Mouse (Mus musculus): Measurements from ENCODE around the gene Nedd9.

Gene Nedd9

GRCm38 (mm10) chr13:41453227-41454193, 33.7 kb downstream of the Nedd9 start:
- no peak for DNase-seq

GRCm38 (mm10) chr13:41450821-41451220, 36.3 kb downstream of the Nedd9 start:
- no peak for DNase-seq

DNA sequence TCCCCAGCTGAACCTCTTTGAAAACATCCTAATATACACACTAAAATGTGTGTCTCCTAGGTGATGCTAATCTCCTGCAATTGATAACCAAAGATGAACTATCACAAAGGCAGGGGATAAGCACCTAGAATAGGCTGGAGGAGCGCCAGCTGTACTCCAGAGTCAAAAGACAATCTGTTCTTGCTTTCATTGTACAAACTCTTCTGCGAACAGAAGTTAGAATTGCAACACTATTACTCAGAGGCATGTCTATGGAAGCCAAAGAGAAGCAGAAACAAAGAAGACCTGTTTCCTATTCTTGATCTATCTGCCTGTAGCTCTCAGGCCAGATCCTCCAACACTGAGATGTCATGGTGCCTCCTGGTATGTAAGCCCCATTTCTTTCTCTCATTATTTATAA, 38.0 kb downstream of the Nedd9 start:
- DNase-seq: no peak

DNA sequence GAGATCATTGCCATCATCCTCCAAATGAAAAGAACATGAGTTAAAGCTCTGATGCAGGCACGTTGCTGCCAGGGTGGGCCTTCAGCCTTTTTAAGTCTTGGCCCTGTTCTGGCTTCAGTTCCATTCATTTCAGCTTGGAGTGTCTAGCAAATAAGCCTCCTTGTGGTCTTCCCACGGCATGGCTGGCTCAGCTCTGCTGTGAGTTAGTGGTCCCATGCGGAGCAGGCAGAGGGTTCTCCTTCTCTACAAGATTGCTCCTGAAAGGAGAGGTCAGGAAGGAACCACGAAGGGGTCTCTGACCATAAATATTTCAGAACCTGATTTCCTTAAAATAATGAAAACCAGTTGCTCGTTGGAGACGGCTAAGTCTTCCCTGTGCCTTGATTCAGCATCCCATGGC, 40.0 kb downstream of the Nedd9 start:
- DNase-seq: no peak

GRCm38 (mm10) chr13:41446591-41446990, 40.6 kb downstream of the Nedd9 start:
- DNase-seq: no peak

GRCm38 (mm10) chr13:41445067-41445808, 41.9 kb downstream of the Nedd9 start:
- no peak for DNase-seq

DNA sequence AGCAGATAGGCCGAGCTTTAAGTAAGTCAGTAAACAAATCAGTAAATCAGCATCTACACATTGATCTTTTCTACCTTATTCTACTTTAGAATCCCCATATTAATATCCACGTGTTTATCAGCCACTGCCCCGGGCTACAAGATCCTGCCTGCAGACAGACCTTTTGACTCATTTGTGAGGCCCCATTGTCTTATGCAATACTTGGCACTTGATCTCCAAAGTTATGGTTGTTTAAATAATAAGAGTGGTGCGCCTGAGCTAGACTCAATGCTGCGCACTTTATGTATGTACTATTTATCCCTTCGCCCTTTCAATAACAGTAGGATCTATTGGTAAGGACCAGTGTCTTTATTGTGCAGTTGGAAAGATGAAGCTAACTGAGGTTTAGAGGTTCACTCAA, 42.9 kb downstream of the Nedd9 start:
- no peak for DNase-seq

DNA sequence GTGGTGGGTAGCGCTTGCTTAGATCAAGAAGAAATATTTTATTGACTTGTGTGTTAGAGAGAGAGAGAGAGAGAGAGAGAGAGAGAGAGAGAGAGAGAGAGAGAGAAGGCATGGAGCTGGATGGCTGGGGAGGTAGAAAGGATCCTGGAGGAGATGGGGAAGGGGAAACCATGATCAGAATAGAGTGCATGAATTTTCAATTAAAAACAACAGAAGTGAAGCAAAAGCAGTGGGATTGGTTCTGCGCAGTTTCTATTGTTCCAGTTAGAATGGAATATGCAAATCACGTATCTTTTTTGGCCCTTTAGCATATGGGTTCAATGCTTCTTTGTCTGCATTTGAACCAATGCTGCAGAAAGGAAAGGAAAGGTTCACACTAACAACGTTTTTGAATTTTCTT, 45.0 kb downstream of the Nedd9 start:
- DNase-seq: no peak

- DNase-seq: no peak
Measured at GRCm38 (mm10) chr13:41440205-41440604, 47.0 kb downstream of the Nedd9 start.

DNA sequence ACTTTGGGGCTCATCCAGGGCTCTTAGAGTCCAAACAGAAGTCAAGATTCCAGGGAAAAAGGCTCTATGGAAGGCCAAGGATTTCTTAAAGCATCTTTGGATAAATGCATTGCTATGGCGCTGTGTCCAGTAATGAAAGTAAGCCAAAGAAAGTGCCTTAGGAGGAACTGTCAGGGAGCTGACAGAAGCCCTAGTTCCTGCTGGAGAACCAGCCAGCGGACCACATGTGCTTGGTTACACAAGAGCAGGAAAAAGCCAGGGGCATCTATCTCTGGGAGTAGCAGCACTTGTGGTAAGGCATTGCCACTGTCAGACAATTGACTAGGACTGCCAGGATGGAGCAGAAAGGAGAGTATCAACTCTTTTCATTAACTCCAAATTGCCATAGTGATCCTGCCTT, 49.8 kb downstream of the Nedd9 start:
- DNase-seq: no peak

DNA sequence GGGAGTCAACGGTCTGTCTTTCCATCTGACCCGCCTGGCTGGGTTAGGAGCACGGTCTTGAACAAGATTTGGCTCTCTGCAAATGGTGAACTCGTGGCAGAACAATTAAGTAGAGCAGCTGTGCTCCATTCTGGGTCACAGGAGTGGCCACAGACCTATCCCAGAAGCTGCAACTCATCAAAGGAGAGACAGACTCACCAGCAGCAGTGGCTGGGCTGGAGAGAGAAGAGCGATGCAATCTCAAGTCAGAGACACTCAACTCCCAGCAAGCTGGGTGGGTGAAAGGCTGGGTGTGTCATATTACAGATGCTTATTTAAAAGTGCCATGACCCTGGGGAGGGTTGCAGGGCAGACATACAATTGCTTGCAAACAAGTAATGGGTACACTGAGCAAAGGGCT, 50.4 kb downstream of the Nedd9 start:
- DNase-seq: no peak

GRCm38 (mm10) chr13:41433201-41433600, 54.0 kb downstream of the Nedd9 start:
- DNase-seq: no peak

DNA sequence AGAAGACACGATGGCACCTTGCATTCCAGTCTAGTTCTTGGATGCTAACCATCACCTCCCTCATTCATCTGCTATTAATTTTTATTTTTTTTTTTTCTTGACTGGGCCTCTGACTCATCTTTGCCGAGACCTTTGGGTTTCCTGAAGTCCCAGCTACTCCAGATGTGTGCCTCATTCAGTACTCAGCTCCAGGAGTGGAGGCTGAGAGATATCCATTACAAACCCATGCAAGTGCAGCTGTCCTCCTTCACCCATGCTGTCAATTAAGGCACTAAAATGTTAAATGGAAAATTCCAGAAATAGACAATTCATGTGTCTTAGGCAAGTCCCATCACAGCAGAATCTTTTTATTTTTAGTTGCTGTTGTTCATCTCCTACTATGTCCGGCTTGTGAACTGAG, 55.4 kb downstream of the Nedd9 start:
- no peak for DNase-seq

GRCm38 (mm10) chr13:41427046-41427445, 60.1 kb downstream of the Nedd9 start:
- DNase-seq: no peak

DNA sequence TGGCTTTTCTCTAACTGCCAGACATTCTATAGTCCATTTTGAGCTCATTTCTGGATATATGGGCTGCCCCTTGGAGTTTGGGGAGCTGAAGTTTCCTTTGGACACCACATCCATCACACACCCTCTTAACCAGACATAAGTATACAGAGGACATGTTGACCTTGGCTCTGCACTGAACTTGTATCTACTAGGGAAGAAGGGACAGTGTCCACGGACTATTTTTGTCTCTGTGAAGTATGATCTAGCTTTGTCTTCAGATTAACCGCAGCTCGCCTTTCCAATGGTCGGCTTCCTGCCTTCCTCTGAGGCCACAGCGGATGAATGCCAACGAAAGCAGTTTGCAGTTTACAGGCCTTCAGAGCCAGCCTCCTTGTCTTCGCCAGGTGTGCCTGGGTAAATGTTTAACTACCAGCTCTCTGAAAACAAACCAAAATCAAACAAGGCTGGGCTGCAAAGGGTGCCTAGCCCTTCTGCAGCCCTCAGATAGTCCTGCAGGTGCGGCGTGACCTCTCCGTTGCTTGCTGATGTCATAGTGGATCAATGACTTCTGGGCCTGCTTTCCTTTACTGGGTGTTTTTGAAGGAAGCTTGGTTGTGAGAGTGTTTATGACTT, 63.6 kb downstream of the Nedd9 start:
- no peak for DNase-seq

- DNase-seq: no peak
Measured at GRCm38 (mm10) chr13:41422581-41422980, 64.6 kb downstream of the Nedd9 start.

GRCm38 (mm10) chr13:41420376-41420775, 66.8 kb downstream of the Nedd9 start:
- no peak for DNase-seq

DNA sequence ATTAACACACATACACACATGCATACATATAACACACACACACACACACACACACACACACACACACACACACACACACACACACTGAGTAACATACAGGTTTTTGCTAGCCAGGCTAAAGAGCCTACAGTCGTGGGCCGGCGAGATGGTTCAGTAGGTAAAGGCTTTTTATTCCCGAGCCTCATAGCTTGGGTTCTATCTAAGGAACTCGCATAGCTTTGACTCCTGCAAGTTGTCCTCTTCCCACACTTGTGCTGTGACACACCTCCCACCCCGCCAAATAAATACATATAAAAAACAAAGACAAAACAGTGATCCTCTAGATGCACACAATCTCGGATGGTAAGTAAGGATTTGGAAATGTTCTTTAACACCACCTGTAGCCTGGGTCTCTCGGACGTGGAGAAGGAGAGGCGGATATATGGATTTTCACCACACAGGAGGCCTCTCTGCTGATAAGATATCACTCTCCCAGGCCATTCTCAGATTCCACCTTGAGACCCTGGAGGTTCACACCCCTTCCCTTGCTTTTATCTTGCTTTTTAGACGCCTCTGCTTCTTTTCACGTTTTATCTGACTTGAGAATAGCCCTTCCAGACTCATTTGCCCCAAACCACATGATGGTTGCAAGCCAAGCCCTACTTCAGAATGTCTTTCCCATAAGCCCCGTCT, 68.8 kb downstream of the Nedd9 start:
- DNase-seq: no peak

DNA sequence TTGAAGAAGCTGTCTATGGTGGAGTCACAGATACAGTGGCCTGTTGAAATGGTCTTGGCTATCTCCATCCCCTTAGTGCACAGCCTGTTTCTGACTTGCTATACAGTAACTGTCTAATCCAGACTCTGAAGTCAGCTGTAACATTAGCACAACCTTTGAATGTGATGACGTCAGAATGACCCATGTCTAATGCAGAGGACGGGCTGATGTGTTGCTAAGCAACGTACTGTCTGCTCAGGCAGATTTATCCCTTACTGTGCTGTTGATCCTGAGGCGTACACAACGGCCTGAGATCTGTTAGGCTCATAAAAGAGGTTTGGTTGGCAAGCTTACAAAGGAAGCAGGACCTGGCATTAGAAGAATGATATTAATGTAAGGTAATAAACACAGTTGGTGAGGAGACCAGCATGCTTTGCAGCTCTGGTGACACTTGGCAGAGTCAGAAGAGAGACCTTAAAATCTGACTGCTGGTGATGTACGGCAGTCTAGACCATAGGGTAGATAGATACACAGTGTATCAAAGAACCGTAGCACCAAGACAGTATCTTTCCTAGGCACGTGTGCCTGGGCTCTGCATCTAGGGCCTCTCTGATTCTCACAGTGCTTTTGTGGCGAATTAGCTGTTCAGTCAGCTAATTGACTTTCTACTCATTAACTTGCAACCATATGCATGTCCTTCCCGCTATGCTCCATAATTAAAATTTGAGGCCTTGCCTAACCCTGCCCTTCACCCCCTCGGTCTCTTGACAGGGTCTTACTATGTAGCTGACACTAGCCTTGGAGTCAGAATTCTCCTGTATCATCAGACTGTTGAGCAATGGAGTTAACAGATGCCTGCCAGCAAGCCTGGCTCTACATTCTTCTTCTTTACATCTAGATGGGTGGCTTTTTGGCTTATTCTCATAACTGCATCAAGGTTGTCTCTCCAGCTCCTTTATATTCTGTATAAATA, 70.8 kb downstream of the Nedd9 start:
- no peak for DNase-seq

DNA sequence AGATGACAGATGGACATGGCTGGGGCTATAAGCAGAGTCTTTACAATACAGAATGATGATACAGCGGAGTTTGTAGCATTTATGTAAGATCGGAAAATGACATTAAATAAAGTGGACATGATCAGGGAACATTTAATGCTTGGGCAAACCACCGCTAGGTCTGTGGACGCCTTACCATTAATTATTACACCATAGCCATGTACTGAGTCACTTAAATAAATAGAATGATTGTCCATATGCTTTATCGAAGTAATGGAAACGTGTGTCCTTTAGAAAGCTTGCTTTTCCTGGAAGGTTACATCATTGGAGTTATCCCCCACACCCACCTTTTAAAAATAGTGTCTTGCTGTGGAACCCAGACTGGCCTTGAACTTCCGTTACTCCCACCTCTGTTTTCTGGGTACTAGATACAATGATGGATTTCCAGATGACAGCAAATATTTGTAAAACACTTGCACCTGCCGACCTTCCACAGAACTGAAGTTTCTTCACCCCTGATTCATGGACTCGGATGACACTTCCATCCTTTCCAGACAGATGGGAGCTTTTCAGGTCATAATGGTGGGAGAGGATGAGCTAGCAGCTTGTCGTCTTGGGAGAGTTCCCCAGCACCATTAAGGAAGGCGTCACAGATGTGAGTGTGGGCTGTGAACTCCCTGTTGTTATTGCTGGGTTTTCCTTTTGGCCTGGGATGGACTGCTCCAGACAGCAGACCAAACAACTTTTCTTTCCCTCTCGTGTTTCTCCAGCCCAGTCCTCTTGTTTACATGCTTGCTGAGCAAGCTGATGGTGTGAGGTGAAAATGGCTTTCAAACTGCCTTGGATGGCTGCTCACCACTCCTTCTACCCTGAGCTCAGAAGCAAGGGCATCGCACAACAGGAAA, 76.7 kb downstream of the Nedd9 start:
- DNase-seq: no peak

GRCm38 (mm10) chr13:41409291-41409690, 77.9 kb downstream of the Nedd9 start:
- no peak for DNase-seq
